ENCODE assay signal across 8 mouse cellular contexts in genomic region chr8:70042583-70043455, GRCm38 (mm10). TPM values are rescaled to one million over a fixed set of nuclear protein-coding genes. Genes with fewer than 3 reads are reported as not detected.
DNase-seq lines count a peak whose midpoint lies in the region; ATAC-seq and TF ChIP-seq lines count a peak whose summit lies in the region.

Mau2 (minus strand) TSS chr8:70042734.
Sugp1 (plus strand) TSS chr8:70042813.

- peak within 1 kb of the TSS; percentile 96 for H3K9ac ChIP-seq in kidney, embryonic 14.5 days (ENCODE audit: low read depth, low read length)
- H3K9ac ChIP-seq in limb, embryonic 15.5 days: peak within 1 kb of the TSS; percentile 92

- peaks cover 20% of the 10 kb centered on the region for H3K4me1 ChIP-seq in bone marrow macrophage, adult 2 months (ENCODE audit: control insufficient read depth, insufficient read depth, low read length)
- H3K4me1 ChIP-seq in embryonic fibroblast, embryonic 13.5 days (ENCODE audit: control insufficient read depth, insufficient read depth, low read length): peaks cover 2% of the 10 kb centered on the region
- peaks cover 26% of the 10 kb centered on the region; the same call in 1 of the 2 replicates for H3K4me1 ChIP-seq in kidney, embryonic 14.5 days (ENCODE audit: control insufficient read depth, insufficient read depth, low read length)
- H3K4me1 ChIP-seq in limb, embryonic 15.5 days: peaks cover 28% of the 10 kb centered on the region

- no peaks in the 10 kb centered on the region for H3K36me3 ChIP-seq in kidney, embryonic 14.5 days (ENCODE audit: control insufficient read depth, insufficient read depth, low read length)
- H3K36me3 ChIP-seq in limb, embryonic 15.5 days: 0 out of 2 replicates have a peak, but pooled peaks cover 6% of the 10 kb centered on the region

- 1% methylated on average over 65 of the region's 65 CpGs for WGBS in kidney, embryonic 14.5 days
- WGBS in limb, embryonic 15.5 days: under 1% methylated on average over 65 of the region's 65 CpGs

- TF ChIP-seq CTCF in bone marrow macrophage, adult 2 months (IDR thresholded peaks at IDR 0.05; ENCODE audit: low read depth, low read length): peak; percentile 8; the same call in 1 of the 2 replicates
- TF ChIP-seq CTCF in embryonic fibroblast, embryonic 13.5 days (IDR thresholded peaks at IDR 0.05; ENCODE audit: borderline replicate concordance, insufficient read depth, low read length): no peak

- H3K27me3 ChIP-seq in kidney, embryonic 14.5 days (ENCODE audit: control insufficient read depth, insufficient read depth, low read length): no peaks in the 10 kb centered on the region
- no peaks in the 10 kb centered on the region for H3K27me3 ChIP-seq in limb, embryonic 15.5 days

- ATAC-seq in kidney, embryonic 14.5 days (ENCODE audit: low FRiP score, low TSS enrichment): peak; percentile 96
- ATAC-seq in limb, embryonic 15.5 days (ENCODE audit: insufficient number of reproducible peaks, low FRiP score, low TSS enrichment, low read depth): peak; percentile 93

- DNase-seq in A20 (ENCODE audit: low read depth, low spot score): peak; percentile 100
- DNase-seq in heart, adult 9 months (ENCODE audit: low spot score in 2 of 2): peak; percentile 89 to 97
- DNase-seq in monocyte, adult 2 months (ENCODE audit: low read depth in 1 of 2, low spot score in 2 of 2): peak; percentile 87 to 96
- DNase-seq in spleen, postnatal 36 days (ENCODE audit: low spot score in 2 of 2): peak; percentile 95 to 97

- peak within 1 kb of the TSS; percentile 93 for H3K4me2 ChIP-seq in kidney, embryonic 14.5 days (replicated peaks; ENCODE audit: low read depth, low read length)
- peak within 1 kb of the TSS; percentile 96 for H3K4me2 ChIP-seq in limb, embryonic 15.5 days

- no peak; the same call in 1 of the 2 replicates for TF ChIP-seq POLR2A in bone marrow macrophage, adult 2 months (IDR thresholded peaks at IDR 0.05; ENCODE audit: borderline replicate concordance, low read depth, low read length)
- peak; percentile 74 for TF ChIP-seq POLR2A in embryonic fibroblast, embryonic 13.5 days (IDR thresholded peaks at IDR 0.05; ENCODE audit: low read depth, low read length)

- H3K27ac ChIP-seq in bone marrow macrophage, adult 2 months (ENCODE audit: insufficient read depth, low read depth, low read length): peak within 1 kb of the TSS; percentile 83
- peak within 1 kb of the TSS; percentile 84 for H3K27ac ChIP-seq in embryonic fibroblast, embryonic 13.5 days (ENCODE audit: insufficient read depth, low read length)
- H3K27ac ChIP-seq in kidney, embryonic 14.5 days (ENCODE audit: low read depth, low read length): no peak within 1 kb of the TSS; the same call in 1 of the 2 replicates
- H3K27ac ChIP-seq in limb, embryonic 15.5 days: peak within 1 kb of the TSS; percentile 86

- H3K9me3 ChIP-seq in kidney, embryonic 14.5 days (ENCODE audit: control insufficient read depth, low read length): no peaks in the 10 kb centered on the region
- H3K9me3 ChIP-seq in limb, embryonic 15.5 days: no peaks in the 10 kb centered on the region

- peak within 1 kb of the TSS; percentile 96 for H3K4me3 ChIP-seq in bone marrow macrophage, adult 2 months (ENCODE audit: insufficient read depth, low read length)
- H3K4me3 ChIP-seq in embryonic fibroblast, embryonic 13.5 days (ENCODE audit: insufficient read depth, low read length): peak within 1 kb of the TSS; percentile 81
- peak within 1 kb of the TSS; percentile 100 for H3K4me3 ChIP-seq in kidney, embryonic 14.5 days (ENCODE audit: low read length)
- peak within 1 kb of the TSS; percentile 99 for H3K4me3 ChIP-seq in limb, embryonic 15.5 days

RNA-seq across cellular contexts. Expression of gene Mau2, which starts in this region (rescaled TPM):
- polyA plus RNA-seq in bone marrow macrophage, adult 2 months (2012; ENCODE audit: insufficient read depth, insufficient read length, missing spikeins): 47.2 and 51.1 TPM in 2 replicates
- 25.8 and 31.6 TPM in 2 replicates for polyA plus RNA-seq in embryonic fibroblast, embryonic 13.5 days (2011; ENCODE audit: insufficient read length, low read depth, missing spikeins)
- polyA plus RNA-seq in kidney, embryonic 14.5 days (2014; fragmentation: Nextera tagmentation; extraction: Ambion mirVana): 36.2 and 58.4 TPM in 2 replicates
- polyA plus RNA-seq in limb, embryonic 15.5 days (2015; fragmentation: Nextera tagmentation; extraction: Ambion mirVana): 51.4 and 54.2 TPM in 2 replicates

RNA-seq across cellular contexts. Expression of gene Sugp1, which starts in this region (rescaled TPM):
- polyA plus RNA-seq in bone marrow macrophage, adult 2 months (2012; ENCODE audit: insufficient read depth, insufficient read length, missing spikeins): 23.4 and 25.5 TPM in 2 replicates
- 20.5 and 23.9 TPM in 2 replicates for polyA plus RNA-seq in embryonic fibroblast, embryonic 13.5 days (2011; ENCODE audit: insufficient read length, low read depth, missing spikeins)
- 33.7 and 38.1 TPM in 2 replicates for polyA plus RNA-seq in kidney, embryonic 14.5 days (2014; fragmentation: Nextera tagmentation; extraction: Ambion mirVana)
- polyA plus RNA-seq in limb, embryonic 15.5 days (2015; fragmentation: Nextera tagmentation; extraction: Ambion mirVana): 41.9 and 43.7 TPM in 2 replicates
